Mouse (Mus musculus) intestine, embryonic 16.5 days (tissue): ENCODE data around the gene Gabrg3. TPM values are rescaled to one million over a fixed set of nuclear protein-coding genes. Genes with fewer than 3 reads are reported as not detected.

ENCODE experiments used
- ATAC-seq: fragments of 200-750 bp; cut with Nextera tagmentation; 2 replicates; pipeline ENCODE4 v1.8.0; 2017; ENCODE audit warnings: moderate TSS enrichment, moderate library complexity
- H3K27ac ChIP-seq: fragments of 300-500 bp; sonication (generic); 2 replicates; pipeline ENCODE4 v1.5.1; 2014; ENCODE audit warnings: mild to moderate bottlenecking, low read length
- H3K27me3 ChIP-seq: fragments of 300-500 bp; sonication (generic); replicated peaks from 2 replicates; pipeline ENCODE4 v1.6.1; 2014; ENCODE audit warnings: low read length, control low read depth, mixed read lengths; ENCODE audit not compliant: control insufficient read depth, insufficient read depth
- H3K36me3 ChIP-seq: fragments of 300-500 bp; sonication (generic); 2 replicates; pipeline ENCODE4 v1.6.1; 2014; ENCODE audit warnings: low read length, control low read depth; ENCODE audit not compliant: control insufficient read depth, insufficient read depth
- H3K4me1 ChIP-seq: fragments of 300-500 bp; sonication (generic); 2 replicates; pipeline ENCODE4 v1.6.1; 2014; ENCODE audit warnings: low read length, control low read depth, mixed read lengths; ENCODE audit not compliant: control insufficient read depth, insufficient read depth
- H3K4me2 ChIP-seq: fragments of 300-500 bp; sonication (generic); 2 replicates; pipeline ENCODE4 v1.6.1; 2014; ENCODE audit warnings: low read depth, low read length, control low read depth
- H3K4me3 ChIP-seq: fragments of 300-500 bp; sonication (generic); 2 replicates; pipeline ENCODE4 v1.5.1; 2014; ENCODE audit warnings: mild to moderate bottlenecking, low read length
- H3K9ac ChIP-seq: fragments of 300-500 bp; sonication (generic); 2 replicates; pipeline ENCODE4 v1.6.1; 2014; ENCODE audit warnings: low read depth, low read length
- H3K9me3 ChIP-seq: fragments of 300-500 bp; sonication (generic); 2 replicates; pipeline ENCODE4 v1.6.1; 2016; ENCODE audit warnings: low read length, control low read depth; ENCODE audit not compliant: control insufficient read depth
- WGBS: fragments of 180-500 bp; shearing (Covaris S2); extraction: QIAGEN DNeasy Blood & Tissue Kit; methylation state at CpG from one replicate; pipeline ENCODE4 v1.1.7; 2014; 5-methylcytosine and 5-hydroxymethylcytosine counted together
- polyA plus RNA-seq: library from polyadenylated mRNA; unstranded; fragments of >200 nt; fragmentation: Nextera tagmentation; extraction: Ambion mirVana; gene quantifications from 2 replicates; pipeline ENCODE4 v1.2.1, GENCODE M21; 2015

Gene Gabrg3
- polyA plus RNA-seq, 1 experiment from 2014 or later, result 0.59 TPM

GRCm38 (mm10) chr7:56899762-56900161 is 487.2 kb downstream of the Gabrg3 start:
- H3K4me1 ChIP-seq, result no peaks in the 10 kb centered on the region
- H3K27me3 ChIP-seq, result no peaks in the 10 kb centered on the region
- no peak for ATAC-seq
- H3K36me3 ChIP-seq, result no peaks in the 10 kb centered on the region
- no peaks in the 10 kb centered on the region for H3K9me3 ChIP-seq
- 68% methylated on average over 4 of the region's 4 CpGs for WGBS
- no peak overlapping the region for H3K4me2 ChIP-seq
- H3K9ac ChIP-seq, result no peak overlapping the region
- no peak overlapping the region for H3K4me3 ChIP-seq
- H3K27ac ChIP-seq, result no peak overlapping the region

GRCm38 (mm10) chr7:56867314-56868075 is 519.5 kb downstream of the Gabrg3 start:
- no peaks in the 10 kb centered on the region for H3K4me1 ChIP-seq
- WGBS, result 40% methylated on average over 1 of the region's 1 CpGs
- H3K4me2 ChIP-seq, result no peak overlapping the region
- no peak overlapping the region for H3K4me3 ChIP-seq
- H3K27ac ChIP-seq, result no peak overlapping the region
- no peaks in the 10 kb centered on the region for H3K27me3 ChIP-seq
- no peaks in the 10 kb centered on the region for H3K9me3 ChIP-seq
- no peaks in the 10 kb centered on the region for H3K36me3 ChIP-seq
- no peak for ATAC-seq
- no peak overlapping the region for H3K9ac ChIP-seq

- Histone ChIP-seq H3K4me1 (no peaks in the 10 kb centered on the region), H3K27ac (no peak overlapping the region), H3K36me3 (no peaks in the 10 kb centered on the region), H3K4me3 (no peak overlapping the region), H3K9ac (no peak overlapping the region), H3K4me2 (no peak overlapping the region), H3K9me3 (no peaks in the 10 kb centered on the region), H3K27me3 (no peaks in the 10 kb centered on the region)
- 87% methylated on average over 5 of the region's 5 CpGs for WGBS
- ATAC-seq, result no peak
These were observed 543.4 kb downstream of the Gabrg3 start for GRCm38 (mm10) chr7:56843565-56843964.

- Histone ChIP-seq H3K27ac (no peak overlapping the region), H3K9me3 (no peaks in the 10 kb centered on the region), H3K4me3 (no peak overlapping the region), H3K4me1 (no peaks in the 10 kb centered on the region), H3K36me3 (no peaks in the 10 kb centered on the region), H3K9ac (no peak overlapping the region), H3K27me3 (no peaks in the 10 kb centered on the region), H3K4me2 (no peak overlapping the region)
- WGBS, result 83% methylated on average over 6 of the region's 6 CpGs
- ATAC-seq, result no peak
These were observed 561.5 kb downstream of the Gabrg3 start for GRCm38 (mm10) chr7:56825446-56825845.

DNA sequence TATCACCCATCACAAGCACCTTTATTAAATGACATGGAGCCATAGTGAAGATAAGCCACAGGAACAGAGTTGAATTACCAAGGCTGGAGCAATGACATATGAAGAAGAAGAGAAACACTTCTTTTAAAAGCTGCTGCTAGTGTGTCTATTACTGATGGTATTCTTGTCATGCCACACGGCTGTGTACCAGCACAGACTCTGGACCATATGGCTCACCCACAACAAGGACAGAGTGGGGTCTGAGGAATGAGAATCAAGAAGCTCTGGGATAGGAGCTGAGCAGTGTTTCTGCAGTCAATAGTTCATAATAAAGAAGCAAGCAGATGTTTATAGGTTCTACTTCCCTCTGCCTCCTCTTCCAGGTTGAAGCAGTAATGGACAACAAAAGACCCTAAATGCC is 585.1 kb downstream of the Gabrg3 start:
- Histone ChIP-seq H3K36me3 (no peaks in the 10 kb centered on the region), H3K4me3 (no peak overlapping the region), H3K27me3 (no peaks in the 10 kb centered on the region), H3K27ac (no peak overlapping the region), H3K4me1 (no peaks in the 10 kb centered on the region), H3K4me2 (no peak overlapping the region), H3K9ac (no peak overlapping the region), H3K9me3 (no peaks in the 10 kb centered on the region)
- no peak for ATAC-seq
- WGBS, result 86% methylated on average over 1 of the region's 1 CpGs

DNA sequence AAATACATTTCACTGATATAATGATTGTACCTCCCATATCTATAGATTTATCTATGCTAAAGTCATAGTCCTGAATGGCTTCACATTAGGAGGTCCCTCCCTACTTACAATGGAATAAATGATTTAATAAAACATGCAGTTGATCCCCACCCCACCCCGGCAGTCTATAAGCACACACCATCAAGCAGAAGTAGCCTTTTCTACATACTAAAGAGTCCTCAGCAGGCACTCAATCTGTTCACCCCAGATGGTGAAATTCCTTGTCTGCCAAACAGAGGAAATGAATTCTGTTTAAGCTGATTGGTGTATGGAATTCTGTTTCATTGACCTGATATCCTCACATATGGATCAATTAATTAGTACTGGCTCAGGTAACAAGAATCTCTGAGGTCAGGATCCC is 607.9 kb downstream of the Gabrg3 start:
- ATAC-seq, result no peak
- no peak overlapping the region for H3K27ac ChIP-seq
- H3K4me1 ChIP-seq, result no peaks in the 10 kb centered on the region
- no peak overlapping the region for H3K9ac ChIP-seq
- no peaks in the 10 kb centered on the region for H3K9me3 ChIP-seq
- no peaks in the 10 kb centered on the region for H3K27me3 ChIP-seq
- no peaks in the 10 kb centered on the region for H3K36me3 ChIP-seq
- no peak overlapping the region for H3K4me3 ChIP-seq
- 87% methylated on average over 1 of the region's 1 CpGs for WGBS
- no peak overlapping the region for H3K4me2 ChIP-seq

- Histone ChIP-seq H3K9ac (no peak overlapping the region), H3K36me3 (no peaks in the 10 kb centered on the region), H3K4me3 (no peak overlapping the region), H3K9me3 (no peaks in the 10 kb centered on the region), H3K27ac (no peak overlapping the region), H3K4me1 (no peaks in the 10 kb centered on the region), H3K4me2 (no peak overlapping the region), H3K27me3 (no peaks in the 10 kb centered on the region)
- WGBS, result 63% methylated on average over 4 of the region's 4 CpGs
- no peak for ATAC-seq
These were observed 618.8 kb downstream of the Gabrg3 start for GRCm38 (mm10) chr7:56768216-56768615.

- no peak for ATAC-seq
- WGBS, result 62% methylated on average over 1 of the region's 1 CpGs
- H3K27me3 ChIP-seq, result no peaks in the 10 kb centered on the region
- no peaks in the 10 kb centered on the region for H3K4me1 ChIP-seq
- H3K4me2 ChIP-seq, result no peak overlapping the region
- no peaks in the 10 kb centered on the region for H3K9me3 ChIP-seq
- H3K9ac ChIP-seq, result no peak overlapping the region
- no peak overlapping the region for H3K27ac ChIP-seq
- H3K36me3 ChIP-seq, result no peaks in the 10 kb centered on the region
- H3K4me3 ChIP-seq, result no peak overlapping the region
These were observed 619.2 kb downstream of the Gabrg3 start for GRCm38 (mm10) chr7:56767796-56768195.

GRCm38 (mm10) chr7:56765612-56766445 is 621.2 kb downstream of the Gabrg3 start:
- Histone ChIP-seq H3K27me3 (no peaks in the 10 kb centered on the region), H3K27ac (no peak overlapping the region), H3K9me3 (no peaks in the 10 kb centered on the region), H3K36me3 (no peaks in the 10 kb centered on the region), H3K4me3 (no peak overlapping the region), H3K4me1 (no peaks in the 10 kb centered on the region), H3K9ac (no peak overlapping the region), H3K4me2 (no peak overlapping the region)
- ATAC-seq, result no peak
- 63% methylated on average over 10 of the region's 10 CpGs for WGBS
